Mouse (Mus musculus): ENCODE results near the gene Olfr749. TPM values are rescaled to one million over a fixed set of nuclear protein-coding genes. Genes with fewer than 3 reads are reported as not detected.
"Not testable (repeated sequence)": the region's sequence is repeated elsewhere in the genome, so short reads cannot be mapped to it uniquely, and the experiment has no call there.

The Olfr749 gene
- not detected for total RNA-seq (2021)
- long read RNA-seq, experiment 1 = 0 reads
- long read RNA-seq, experiment 2 = 0 reads

DNA sequence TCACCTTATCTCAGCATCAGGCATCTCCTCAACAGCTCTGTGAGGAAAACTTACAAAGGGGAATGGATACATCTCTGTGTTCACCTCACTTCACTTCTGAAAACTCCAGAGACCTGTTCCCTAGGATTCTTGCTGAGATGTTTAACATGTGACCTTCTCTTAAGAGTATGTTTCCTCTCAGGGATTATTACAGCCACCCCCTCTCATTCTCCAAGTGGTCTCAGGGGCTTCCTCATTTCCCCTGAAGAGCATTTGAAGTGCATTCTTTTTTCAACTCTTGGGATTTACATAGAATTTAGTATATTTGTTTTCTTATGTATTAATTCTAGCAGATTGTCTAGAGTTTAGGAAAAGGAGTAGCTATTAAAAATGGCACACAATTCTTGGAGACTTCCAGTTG is at the start of gene Olfr749:
Olfr749 (minus strand) TSS at position 101 of the 400 bp plus-strand sequence.
- DNase-seq (ENCODE audit: low spot score in 2 of 2) = no peak

GRCm38 (mm10) chr14:50788157-50788556 is 43.3 kb upstream of the Olfr749 start:
- no peak for DNase-seq (ENCODE audit: low spot score in 2 of 2)

DNA sequence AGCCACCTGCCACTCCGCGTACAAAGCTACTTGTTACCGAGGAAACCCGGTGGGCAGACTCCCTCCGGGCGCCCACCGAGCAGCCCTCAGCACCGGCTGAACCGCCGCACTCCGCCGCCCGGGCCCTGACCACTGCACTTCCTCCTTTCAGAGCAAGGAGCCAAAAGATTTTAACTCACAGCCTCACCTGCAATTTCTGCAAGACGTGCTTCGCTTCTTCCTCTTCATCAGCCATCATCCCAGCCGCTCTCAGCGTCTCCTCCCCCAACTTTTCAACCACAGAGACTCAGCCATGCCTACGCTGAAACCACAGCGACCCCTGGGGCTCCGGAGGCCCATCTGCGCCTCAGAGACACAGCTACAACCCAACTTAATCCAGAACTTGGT is 40.4 kb upstream of the Olfr749 start, which contains the start of gene Ttc5:
Ttc5 (minus strand) TSS at position 269 of the 387 bp plus-strand sequence.
- DNase-seq (ENCODE audit: low spot score in 2 of 2) = peak; percentile 92 to 93

DNA sequence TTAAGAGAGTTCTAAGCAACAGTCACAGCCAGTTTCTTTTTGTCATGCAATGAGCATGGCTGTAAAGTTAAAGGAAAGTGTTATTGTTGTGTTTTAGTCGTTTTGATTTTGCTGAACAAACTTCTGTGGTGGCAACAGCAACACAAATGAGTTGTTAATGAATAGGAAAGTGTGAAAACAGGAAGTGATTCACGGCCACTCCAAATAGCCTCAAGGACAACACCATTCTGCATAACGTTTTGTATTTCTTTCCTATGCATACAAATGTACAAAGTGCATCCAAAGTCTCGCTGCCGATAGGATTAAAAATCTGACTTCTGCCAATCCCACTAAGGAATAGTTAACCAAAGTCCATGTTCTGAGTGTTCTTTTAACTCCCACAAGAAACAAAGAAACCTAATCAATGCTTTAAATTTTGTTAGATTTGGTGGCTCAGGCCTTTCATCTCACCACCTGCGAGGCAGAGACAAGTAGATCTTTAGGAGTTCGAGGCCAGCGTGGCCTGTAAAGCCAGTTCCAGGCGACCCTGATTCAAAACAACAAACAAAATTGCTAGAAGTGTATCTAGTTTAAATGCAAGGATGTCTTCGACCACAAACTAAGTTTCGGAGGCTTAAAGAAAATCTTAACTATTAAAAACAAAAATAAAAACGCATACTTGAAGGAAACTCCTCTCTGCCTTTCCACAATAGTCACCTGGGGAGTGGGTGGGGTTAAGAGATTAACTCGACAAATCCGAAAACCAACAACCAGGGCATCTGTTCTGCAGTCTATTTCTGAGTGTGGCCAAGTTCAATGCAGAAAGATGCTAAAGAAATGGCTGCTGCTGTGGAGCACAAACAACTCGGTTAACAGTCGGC is 39.7 kb upstream of the Olfr749 start:
- DNase-seq (ENCODE audit: low spot score in 2 of 2) = no peak

- DNase-seq (ENCODE audit: low spot score in 2 of 2) = no peak
Measured at GRCm38 (mm10) chr14:50782166-50782565, 37.3 kb upstream of the Olfr749 start.

DNA sequence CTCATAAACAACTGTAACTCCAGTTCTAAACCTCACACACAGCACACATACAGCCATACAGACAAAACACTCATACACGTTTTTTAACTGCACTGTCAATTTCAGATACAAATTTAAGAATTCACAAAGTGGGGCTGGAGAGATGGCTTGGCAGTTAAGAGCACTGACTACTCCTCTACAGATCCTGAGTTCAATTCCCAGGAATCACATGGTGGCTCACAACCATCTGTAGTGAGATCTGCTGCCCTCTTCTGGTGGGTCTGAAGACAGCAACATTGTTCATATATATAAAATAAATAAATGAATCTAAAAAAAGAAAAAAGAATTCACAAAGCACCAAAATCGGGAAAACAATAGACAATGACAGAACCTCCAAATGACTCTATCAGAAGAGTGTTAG is 26.4 kb upstream of the Olfr749 start:
- DNase-seq (ENCODE audit: low spot score in 2 of 2) = no peak

DNA sequence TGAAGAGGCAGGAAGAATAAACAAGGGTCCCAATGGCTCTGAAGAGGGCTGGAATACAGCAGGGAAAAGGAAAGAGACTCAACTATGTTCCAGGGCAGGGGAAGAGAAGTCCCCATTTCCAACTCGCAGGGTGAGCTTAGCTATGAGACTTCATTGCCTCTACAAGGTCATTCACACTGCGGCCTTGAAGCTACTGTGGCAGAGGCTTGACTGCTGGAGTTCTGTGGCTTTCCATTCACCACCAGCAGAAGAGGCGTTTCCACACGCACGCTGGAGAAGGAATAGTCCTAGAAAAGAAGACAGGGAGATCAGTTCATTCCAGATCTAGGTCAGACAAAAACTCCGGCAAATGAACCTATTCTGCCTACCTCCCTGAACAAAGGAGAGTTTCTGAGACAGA is 20.8 kb upstream of the Olfr749 start:
- DNase-seq (ENCODE audit: low spot score in 2 of 2) = no peak

- peak; percentile 7 to 12 for DNase-seq (ENCODE audit: low spot score in 2 of 2)
Measured at GRCm38 (mm10) chr14:50758416-50759085, 13.7 kb upstream of the Olfr749 start.

DNA sequence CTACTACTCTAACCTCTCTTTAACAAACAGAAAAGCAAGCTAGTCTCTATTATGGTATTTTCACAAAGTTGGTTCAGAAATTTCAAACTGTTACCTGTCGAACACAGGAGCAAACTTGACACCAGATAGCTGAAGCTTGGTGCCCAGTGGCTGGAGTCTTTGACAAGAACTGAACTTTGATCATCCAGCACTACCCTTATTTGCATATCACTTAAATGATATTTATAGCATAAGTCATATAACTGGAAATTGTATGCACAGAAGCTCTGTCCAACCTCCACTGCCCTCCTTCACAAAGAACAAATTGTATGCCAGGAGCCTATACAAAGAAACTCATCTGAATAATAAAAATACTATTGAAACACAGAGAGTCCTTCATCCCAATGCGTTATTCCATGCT is 3.3 kb downstream of the Olfr749 start:
- DNase-seq (ENCODE audit: low spot score in 2 of 2) = no peak

DNA sequence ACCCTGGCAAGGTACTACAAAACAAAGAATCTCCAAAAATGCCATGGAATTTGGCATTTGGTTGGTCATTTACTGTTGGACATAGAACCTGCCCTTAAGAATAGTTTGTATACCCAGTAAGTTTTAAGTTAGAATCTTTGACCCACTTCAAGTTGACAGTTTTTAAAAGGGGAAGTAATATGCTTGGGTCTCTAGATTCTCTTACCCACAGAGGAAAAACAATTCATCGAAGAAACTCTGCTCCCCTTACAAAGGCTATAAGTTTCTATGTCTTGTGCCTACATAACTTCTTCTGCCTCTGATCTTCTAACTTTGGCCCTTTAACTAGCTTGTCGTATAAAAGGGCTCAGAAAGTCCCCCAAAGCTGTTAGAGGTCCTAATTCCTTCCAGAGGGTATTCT is 4.6 kb downstream of the Olfr749 start:
- DNase-seq (ENCODE audit: low spot score in 2 of 2) = no peak

GRCm38 (mm10) chr14:50722371-50722770 is 22.5 kb downstream of the Olfr749 start:
- not testable (repeated sequence) for DNase-seq (ENCODE audit: low spot score in 2 of 2)

GRCm38 (mm10) chr14:50719875-50720274 is 25.0 kb downstream of the Olfr749 start:
- DNase-seq (ENCODE audit: low spot score in 2 of 2) = not testable (repeated sequence)

DNA sequence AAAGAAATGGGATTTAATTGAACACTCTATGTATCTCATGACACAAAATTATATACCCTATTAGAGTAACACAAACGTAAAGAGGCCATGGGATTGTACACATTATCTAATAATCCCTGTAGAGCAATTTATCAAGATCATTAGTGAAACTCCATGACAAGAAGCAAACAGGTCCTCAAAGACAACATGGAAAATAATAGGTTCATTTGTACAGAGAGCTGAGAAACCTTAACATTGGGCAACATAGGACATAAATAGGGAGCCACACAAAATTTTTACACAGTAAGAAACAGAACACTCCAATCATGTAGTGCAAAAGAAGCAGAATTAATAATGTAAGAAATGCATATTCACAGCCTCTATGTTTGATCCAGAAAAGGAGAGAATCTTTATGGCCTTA is 37.8 kb downstream of the Olfr749 start, which contains the start of gene Olfr748:
Olfr748 (plus strand) TSS at position 301 of the 400 bp plus-strand sequence.
- DNase-seq (ENCODE audit: low spot score in 2 of 2) = no peak

- no peak for DNase-seq (ENCODE audit: low spot score in 2 of 2)
Measured at GRCm38 (mm10) chr14:50693106-50693505, 51.8 kb downstream of the Olfr749 start, which contains the start of gene Olfr747. Olfr747 (minus strand) TSS chr14:50693206.

Other genes with a start within 250 kb of the Olfr749 start
- not detected for gene Olfr742, start 241.5 kb downstream of the Olfr749 start, total RNA-seq (2021)
- not detected for gene Olfr743, start 223.3 kb downstream of the Olfr749 start, total RNA-seq (2021)
- not detected for gene Olfr744, start 130.2 kb downstream of the Olfr749 start, total RNA-seq (2021)
- gene Olfr745, start 105.7 kb downstream of the Olfr749 start, total RNA-seq (2021) = not detected
- not detected for gene Olfr746, start 98.0 kb downstream of the Olfr749 start, total RNA-seq (2021)
- not detected for gene Olfr747, start 51.9 kb downstream of the Olfr749 start, total RNA-seq (2021)
- not detected for gene Olfr748, start 37.7 kb downstream of the Olfr749 start, total RNA-seq (2021)
- 10 to 100 TPM; 66.0 to 67.9 TPM for gene Ttc5, start 40.4 kb upstream of the Olfr749 start, total RNA-seq (2021)
- gene Ccnb1ip1, start 62.6 kb upstream of the Olfr749 start, total RNA-seq (2021) = 1 to 10 TPM in 1 of 2 experiments, under 1 TPM in 1; 0.28 to 1.9 TPM
- gene Parp2, start 62.7 kb upstream of the Olfr749 start, total RNA-seq (2021) = 10 to 100 TPM; 21.6 to 30.1 TPM
- gene Tep1, start 125.5 kb upstream of the Olfr749 start, total RNA-seq (2021) = 1 to 10 TPM; 2.7 to 6.1 TPM
- 1 to 10 TPM; 2.4 to 2.5 TPM for gene Klhl33, start 152.4 kb upstream of the Olfr749 start, total RNA-seq (2021)
- 10 to 100 TPM; 30.9 to 42.8 TPM for gene Osgep, start 179.8 kb upstream of the Olfr749 start, total RNA-seq (2021)
- gene Apex1, start 179.9 kb upstream of the Olfr749 start, total RNA-seq (2021) = 10 to 100 TPM; 66.3 to 71.3 TPM
- 10 to 100 TPM; 77.4 to 86.4 TPM for gene Pip4p1, start 185.8 kb upstream of the Olfr749 start, total RNA-seq (2021)
- gene Pnp, start 186.0 kb upstream of the Olfr749 start, total RNA-seq (2021) = 10 to 100 TPM; 11.8 to 14.8 TPM
- 10 to 100 TPM; 11.5 to 20.3 TPM for gene Gm49342, start 199.4 kb upstream of the Olfr749 start, total RNA-seq (2021)
- under 1 TPM; 0.52 to 0.92 TPM for gene Pnp2, start 210.9 kb upstream of the Olfr749 start, total RNA-seq (2021)

All from layer of hippocampus, postnatal 14 days (tissue).